Mouse (Mus musculus) activated CD4-positive, CD25-positive, alpha-beta regulatory T cell, adult 9 weeks (primary cell): Measurements from ENCODE around the gene Kctd11. TPM values are rescaled to one million over a fixed set of nuclear protein-coding genes. Genes with fewer than 3 reads are reported as not detected.

ENCODE experiments used
- polyA plus RNA-seq: library from polyadenylated mRNA; unstranded; fragments of 100-300 nt; shearing (Covaris generic); gene quantifications from one replicate; pipeline ENCODE4 v1.2.1, GENCODE M21; 2017

The Kctd11 gene
- polyA plus RNA-seq, result 2.1 TPM

DNA sequence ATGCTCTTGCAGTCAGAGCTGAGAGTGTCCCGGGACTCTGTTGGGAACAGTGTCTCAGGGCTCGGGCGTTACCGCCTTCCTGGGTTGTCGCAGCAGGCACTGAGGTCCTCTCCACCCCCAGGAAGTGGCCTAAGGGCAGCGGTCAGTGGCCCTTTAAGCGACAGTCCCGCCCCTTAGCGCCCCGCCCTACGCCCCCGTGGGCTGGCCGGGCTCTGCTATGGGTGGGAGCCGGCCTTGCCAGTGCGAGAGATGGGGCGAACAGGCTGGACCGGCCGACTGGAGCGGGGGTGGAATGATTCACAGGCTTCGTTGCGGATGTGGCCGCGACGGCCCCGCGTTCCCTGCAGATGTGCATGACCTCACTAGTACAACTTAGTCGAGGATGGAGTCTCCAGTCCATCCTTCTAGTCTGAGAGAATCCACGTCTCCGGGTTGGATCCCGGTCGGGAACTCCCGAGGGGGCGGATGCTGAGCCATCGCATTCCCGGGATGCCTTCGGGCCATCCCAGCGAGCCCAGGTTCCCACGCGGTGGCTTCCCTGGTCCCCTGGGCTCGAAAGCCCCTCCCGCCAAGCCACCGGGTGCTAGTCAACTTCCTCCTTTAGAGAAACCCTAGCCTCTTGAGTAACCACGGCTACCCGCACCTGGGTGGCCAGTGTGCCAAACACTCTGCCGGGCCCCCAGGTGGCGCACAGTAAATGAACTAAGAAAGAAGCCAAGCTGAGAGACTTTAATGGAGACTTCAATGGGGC, at the start of gene Kctd11:
Gene Kctd11, minus strand, starts transcription at position 554 of the 751 bp plus-strand sequence.

DNA sequence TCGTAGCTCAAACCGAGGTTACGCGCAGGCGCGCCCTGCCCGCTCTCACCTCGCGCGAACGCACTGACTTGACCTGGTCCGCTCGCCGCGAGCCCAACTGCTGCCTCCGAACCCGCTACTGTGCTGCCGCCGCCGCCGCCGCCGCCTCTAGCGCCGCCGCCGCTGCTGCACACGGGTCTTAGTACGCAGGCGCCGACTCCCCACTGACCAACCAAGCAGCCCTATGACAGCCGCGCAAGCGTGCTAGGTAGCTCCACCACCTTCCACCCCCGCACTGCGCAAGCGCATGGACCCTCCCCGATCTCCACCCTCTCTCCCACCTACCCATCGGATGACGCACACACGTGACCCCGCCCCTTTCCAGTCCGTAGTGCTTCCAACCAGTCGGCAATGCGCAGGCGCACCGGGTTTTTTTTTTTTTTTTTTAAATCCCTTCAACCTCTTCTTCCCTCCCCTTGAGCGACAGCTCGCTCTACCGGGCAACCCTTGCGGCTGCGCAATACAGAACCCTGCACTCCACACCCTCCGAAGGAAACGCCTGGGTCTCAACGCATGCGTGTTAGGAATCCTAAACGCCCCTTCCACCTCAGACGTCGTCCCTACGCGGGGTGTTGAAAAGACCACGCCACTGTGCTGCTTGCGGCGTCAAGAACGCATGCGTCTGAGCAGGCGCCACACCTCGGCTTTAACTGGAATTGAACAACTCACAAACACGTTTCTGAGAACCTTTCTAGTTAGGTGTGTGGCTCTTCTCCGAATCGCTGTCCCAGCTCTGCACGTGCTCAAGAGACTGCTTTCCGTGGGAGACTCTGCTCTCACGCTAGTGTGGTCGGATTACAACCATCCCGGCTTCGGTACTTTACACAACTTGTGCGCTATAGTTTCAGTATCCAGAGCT, 40.2 kb upstream of the Kctd11 start, which contains the start of gene Eif5a:
Gene Eif5a, minus strand, starts transcription at position 845 of the 898 bp plus-strand sequence.

DNA sequence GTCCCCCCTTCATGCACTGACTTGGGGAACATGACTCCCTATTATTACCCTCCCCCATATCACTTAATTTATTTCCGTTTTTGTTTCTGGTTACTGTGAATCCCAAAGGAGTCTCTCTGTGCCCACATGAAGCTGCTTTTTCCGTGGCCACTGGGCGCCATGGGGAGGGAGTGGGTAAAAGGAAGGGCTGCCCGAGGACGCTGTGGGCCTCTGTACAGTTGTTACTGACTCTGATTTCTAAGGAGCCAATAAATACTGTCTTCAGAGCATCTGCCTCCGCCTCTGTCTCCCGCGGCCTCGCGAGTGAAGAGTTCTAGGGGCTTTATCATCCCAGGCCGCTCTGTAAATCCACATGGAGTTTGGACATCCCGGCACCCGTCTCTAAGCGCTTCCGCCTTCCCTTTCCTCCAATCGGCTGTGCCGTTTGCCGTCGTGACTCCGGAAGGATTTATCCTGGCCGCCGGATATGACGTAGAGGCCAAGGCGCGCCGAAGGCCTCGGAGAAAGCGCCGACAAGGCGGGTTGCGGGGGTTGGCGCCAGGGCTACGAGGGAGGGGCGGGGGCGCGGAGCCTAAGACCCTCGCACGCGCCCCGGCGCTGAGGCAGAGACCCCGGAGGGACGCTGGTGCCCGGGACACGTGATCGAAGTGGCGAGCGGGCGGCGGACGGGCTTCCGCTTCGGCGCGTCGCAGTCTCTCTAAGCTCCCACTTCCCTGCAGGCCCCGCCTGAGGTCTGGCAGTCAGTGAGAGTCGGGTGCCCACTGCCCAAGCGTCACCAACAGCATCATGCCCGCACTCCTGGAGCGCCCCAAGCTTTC, 32.6 kb upstream of the Kctd11 start, which contains the start of gene Gps2:
Gene Gps2, plus strand, starts transcription at position 335 of the 818 bp plus-strand sequence.

DNA sequence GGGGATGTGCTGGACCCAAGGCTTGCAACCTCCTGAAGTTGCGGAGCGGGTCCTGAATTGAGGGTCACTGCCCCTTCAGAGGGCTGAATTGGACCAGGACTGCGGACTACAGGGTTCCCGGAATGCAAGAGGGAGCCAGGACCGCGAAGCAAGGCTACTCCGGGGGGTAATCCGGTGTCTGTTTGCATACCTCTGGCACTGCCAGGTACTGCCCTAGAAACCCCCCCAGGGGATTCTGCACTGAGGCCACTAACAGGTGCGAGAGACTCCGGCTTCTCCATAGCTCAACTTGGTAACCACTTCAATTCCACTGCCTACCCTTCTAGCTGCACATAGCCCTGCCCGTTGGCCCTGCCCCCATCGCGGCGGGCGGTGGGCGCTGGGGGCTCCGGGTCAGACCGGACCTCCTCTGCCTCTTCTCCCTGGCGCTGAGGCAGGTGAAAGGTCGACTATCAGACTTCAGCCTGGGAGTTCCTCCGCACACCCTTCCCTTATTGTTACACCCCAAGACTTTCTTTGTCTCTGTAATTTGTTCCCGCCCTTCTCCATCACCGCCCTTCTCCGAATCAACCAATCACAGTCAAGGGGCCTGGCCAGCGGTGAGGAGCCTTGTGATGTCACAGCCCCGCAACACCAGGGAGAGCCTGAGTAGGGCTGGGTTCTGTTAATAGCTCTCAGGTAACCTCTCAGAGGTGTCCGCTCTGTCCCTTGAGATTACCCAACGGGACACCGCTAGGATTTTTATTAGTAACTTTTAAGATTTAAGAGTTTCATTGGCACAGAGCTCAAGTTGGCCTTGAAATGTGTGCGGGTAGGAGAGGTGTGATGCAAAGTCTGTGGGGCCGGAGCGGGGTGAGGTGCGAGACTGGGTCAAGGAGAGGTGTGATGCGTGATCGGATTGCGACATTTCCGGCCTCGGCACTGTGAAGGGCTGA, 19.5 kb upstream of the Kctd11 start, which contains the start of the genes 2810408A11Rik and Neurl4:
Gene 2810408A11Rik, minus strand, starts transcription at position 517 of the 935 bp plus-strand sequence.
Gene Neurl4, plus strand, starts transcription at position 602 of the 935 bp plus-strand sequence.

DNA sequence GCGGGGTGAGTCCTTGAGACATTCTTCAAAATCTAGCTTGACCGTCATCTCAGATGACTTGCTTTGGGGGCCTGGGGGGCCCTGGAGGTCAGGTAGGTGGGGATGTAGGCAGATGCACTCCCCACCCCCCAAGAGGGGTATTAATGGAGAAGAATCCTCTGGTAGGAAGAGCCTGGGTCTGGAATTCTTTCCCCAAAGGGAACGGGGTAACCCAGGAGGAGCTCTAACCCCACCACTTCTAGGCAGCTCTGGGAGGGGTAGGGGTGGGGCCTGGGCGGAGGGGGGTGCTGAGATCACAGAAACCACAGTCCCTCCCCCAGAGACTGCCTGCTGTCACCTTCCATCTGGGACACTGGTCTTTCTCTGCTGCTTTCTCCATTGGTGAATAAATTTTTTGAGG, 14.1 kb upstream of the Kctd11 start, which contains the start of gene Acap1:
Gene Acap1, minus strand, starts transcription at position 249 of the 400 bp plus-strand sequence.

DNA sequence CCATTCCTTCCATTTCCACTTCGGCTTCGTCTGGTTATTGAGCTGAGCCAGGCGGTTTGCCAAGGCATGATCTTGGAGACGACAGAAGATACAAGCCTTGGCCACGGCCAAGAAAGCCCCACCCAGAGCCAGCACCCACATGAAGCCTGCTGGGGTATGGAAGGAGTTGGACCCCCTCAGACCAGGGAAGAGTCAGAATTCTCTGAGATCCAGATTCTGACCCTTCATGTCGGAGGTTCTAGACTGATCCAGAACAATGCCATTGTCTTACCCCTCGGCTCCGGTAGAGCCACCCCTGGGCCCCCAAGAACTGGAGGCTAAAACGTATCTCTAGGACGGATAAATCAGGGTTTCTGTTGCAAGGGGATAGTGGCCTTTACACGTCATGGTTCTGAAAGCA, 3.3 kb downstream of the Kctd11 start, which contains the start of gene Tmem95:
Gene Tmem95, minus strand, starts transcription at position 141 of the 400 bp plus-strand sequence.

DNA sequence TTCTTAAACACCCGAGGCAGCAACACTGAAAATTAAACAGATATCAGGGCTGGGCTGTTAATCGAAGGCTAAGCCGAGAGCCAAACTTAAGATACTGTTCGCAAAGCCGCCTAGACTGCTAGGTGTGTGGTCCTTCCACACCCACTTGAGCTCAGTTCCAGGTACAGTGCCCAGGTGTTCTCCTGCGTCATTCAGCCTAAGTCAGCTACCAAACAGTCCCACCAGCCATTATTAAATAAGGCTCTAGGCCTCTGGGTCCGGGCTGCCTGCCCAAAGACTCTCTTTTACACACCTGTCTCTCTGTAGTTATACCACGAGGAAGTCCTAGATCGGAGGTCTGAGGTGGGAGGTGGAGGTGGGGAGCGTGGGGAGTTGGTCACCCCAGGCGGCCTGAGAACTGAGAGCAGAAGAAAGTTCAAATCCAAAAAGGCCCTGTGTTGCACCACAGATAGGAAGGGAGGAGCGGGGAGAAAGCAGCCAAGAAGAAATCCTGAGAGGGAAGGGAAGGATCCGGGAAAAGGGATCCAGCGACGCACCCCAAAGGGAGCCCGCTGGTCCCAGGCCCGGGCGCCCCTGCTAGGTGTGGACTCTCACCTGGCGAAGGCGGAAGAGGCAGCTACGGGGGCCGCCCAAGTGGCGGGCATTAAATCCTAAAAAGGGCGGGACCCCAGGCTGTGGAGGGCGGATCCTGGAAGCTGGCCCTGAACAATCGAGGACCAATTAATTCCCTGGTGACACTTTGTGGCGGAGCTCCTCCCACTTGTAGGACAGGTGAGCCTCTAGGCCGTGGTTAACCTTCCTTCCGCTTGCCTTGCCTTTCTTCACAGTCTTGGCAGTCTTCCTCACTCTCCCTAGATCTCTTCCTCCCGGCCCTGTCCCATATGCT, 22.9 kb downstream of the Kctd11 start, which contains the start of gene Tnk1:
Gene Tnk1, minus strand, starts transcription at position 618 of the 886 bp plus-strand sequence.

DNA sequence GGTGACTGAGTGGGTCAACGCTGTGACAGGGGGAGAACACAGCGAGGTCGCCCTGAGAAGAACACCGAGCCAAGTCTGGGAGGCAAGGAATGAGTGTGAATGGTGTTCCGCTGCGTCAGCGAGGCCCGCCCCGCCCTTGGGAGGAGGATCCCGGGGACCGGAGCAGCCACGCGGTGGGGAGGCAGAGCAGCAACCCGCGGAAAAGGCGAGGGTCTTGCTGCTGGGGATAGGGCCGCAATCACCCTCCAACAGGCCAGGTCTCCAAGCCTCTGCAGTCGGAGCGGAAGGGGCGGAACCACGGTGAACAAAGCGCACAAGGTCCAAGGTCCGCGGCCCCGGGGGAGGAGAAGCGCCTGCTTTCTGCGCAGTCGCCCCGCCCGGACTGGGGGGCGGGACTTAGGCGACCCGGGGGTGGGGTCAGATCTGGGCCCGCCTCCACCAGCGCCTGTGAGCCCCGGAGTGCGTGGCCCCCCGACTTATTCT, 35.0 kb downstream of the Kctd11 start, which contains the start of gene Plscr3:
Gene Plscr3, plus strand, starts transcription at position 179 of the 483 bp plus-strand sequence.

DNA sequence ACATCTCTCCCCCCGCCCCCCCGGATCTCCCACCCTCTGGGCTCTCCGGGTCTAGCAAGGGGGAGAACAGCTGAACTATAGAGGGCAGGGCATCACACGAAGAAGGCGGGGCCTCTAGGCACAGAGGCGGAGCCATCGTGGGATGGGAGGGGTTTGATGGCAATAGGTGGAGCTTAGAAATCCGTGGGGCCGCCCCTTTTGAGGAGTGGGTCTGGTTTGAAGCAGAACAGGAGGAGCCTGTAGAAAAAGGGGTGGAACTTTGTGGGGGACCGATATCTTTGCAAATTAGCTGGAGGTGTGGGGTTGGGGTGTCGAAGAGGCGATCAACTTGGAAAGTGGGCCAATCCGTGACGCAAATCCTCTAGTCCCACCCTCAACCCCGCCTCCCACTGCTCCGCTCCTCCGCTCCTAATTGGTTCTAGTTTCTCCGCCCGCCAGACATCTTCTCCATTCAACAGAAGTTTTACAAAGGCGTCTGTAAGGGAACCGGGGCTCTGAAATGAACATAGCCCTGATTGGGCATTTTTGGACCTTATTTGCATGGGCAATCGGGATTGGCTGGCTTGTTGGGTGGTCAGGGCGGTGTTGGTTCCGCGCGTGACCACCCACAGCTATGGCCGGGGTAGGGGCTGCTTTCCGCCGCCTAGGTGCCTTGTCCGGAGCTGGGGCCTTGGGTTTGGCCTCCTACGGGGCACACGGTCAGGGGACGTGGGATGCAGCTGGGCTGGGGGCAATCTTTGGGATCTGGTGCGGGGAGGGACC, 43.1 kb downstream of the Kctd11 start, which contains the start of gene Tmem256:
Gene Tmem256, plus strand, starts transcription at position 563 of the 762 bp plus-strand sequence.

DNA sequence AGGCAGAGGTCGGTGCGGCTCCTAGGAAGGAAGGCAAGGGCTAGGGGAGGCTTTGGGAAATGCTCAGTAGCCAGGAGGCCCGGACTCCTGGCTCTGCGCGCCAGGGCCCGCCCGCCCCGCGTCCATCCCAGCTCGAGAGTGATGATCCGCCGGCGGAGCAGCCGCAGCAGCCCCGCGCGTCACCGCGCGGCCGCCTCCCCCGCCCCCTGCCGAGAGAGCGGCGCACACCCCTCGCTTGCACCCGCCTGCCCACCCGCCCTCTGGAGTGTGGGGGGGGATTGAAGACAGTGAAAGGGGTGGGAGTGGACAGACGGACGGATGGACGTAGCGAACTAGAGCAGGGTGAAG, 43.6 kb downstream of the Kctd11 start, which contains the start of gene Nlgn2:
Gene Nlgn2, minus strand, starts transcription at position 181 of the 348 bp plus-strand sequence.

Other genes starting within 250 kb of the Kctd11 start
- gene Fxr2, start 248.4 kb downstream of the Kctd11 start, polyA plus RNA-seq, result 8.7 TPM
- gene Sox15, start 226.1 kb downstream of the Kctd11 start, polyA plus RNA-seq, result not detected
- gene Mpdu1, start 218.8 kb downstream of the Kctd11 start, polyA plus RNA-seq, result 54.7 TPM
- 10.0 TPM for gene Cd68, start 215.3 kb downstream of the Kctd11 start, polyA plus RNA-seq
- gene Eif4a1, start 209.0 kb downstream of the Kctd11 start, polyA plus RNA-seq, result 587 TPM
- 41.0 TPM for gene Senp3, start 199.3 kb downstream of the Kctd11 start, polyA plus RNA-seq
- gene Tnfsf13, start 195.6 kb downstream of the Kctd11 start, polyA plus RNA-seq, result not detected
- gene Tnfsf12, start 185.6 kb downstream of the Kctd11 start, polyA plus RNA-seq, result not detected
- gene Tnfsfm13, start 185.3 kb downstream of the Kctd11 start, polyA plus RNA-seq, result not detected
- gene Polr2a, start 122.8 kb downstream of the Kctd11 start, polyA plus RNA-seq, result 59.9 TPM
- gene Slc35g3, start 119.4 kb downstream of the Kctd11 start, polyA plus RNA-seq, result not detected
- 4.5 TPM for gene Zbtb4, start 115.5 kb downstream of the Kctd11 start, polyA plus RNA-seq
- 4.8 TPM for gene Chrnb1, start 85.5 kb downstream of the Kctd11 start, polyA plus RNA-seq
- not detected for gene Fgf11, start 79.5 kb downstream of the Kctd11 start, polyA plus RNA-seq
- gene Tmem102, start 75.8 kb downstream of the Kctd11 start, polyA plus RNA-seq, result not detected
- gene Gm39566, start 66.1 kb downstream of the Kctd11 start, polyA plus RNA-seq, result not detected
- not detected for gene Spem2, start 62.9 kb downstream of the Kctd11 start, polyA plus RNA-seq
- gene Spem1, start 59.2 kb downstream of the Kctd11 start, polyA plus RNA-seq, result not detected
- gene Nlgn2, start 43.6 kb downstream of the Kctd11 start, polyA plus RNA-seq, result 0.56 TPM
- gene Tmem256, start 42.9 kb downstream of the Kctd11 start, polyA plus RNA-seq, result 125 TPM
- gene Plscr3, start 35.0 kb downstream of the Kctd11 start, polyA plus RNA-seq, result 23.8 TPM
- not detected for gene Tnk1, start 22.7 kb downstream of the Kctd11 start, polyA plus RNA-seq
- not detected for gene Tmem95, start 3.4 kb downstream of the Kctd11 start, polyA plus RNA-seq
- 613 TPM for gene Acap1, start 14.1 kb upstream of the Kctd11 start, polyA plus RNA-seq
- 2.8 TPM for gene 2810408A11Rik, start 19.6 kb upstream of the Kctd11 start, polyA plus RNA-seq
- gene Neurl4, start 19.7 kb upstream of the Kctd11 start, polyA plus RNA-seq, result 3.6 TPM
- 135 TPM for gene Gps2, start 32.5 kb upstream of the Kctd11 start, polyA plus RNA-seq
- gene Eif5a, start 40.6 kb upstream of the Kctd11 start, polyA plus RNA-seq, result 1,138 TPM
- gene Ybx2, start 54.4 kb upstream of the Kctd11 start, polyA plus RNA-seq, result not detected
- 0.31 TPM for gene Slc2a4, start 66.8 kb upstream of the Kctd11 start, polyA plus RNA-seq
- not detected for gene Cldn7, start 83.4 kb upstream of the Kctd11 start, polyA plus RNA-seq
- 30.2 TPM for gene Ctdnep1, start 99.8 kb upstream of the Kctd11 start, polyA plus RNA-seq
- gene Elp5, start 101.1 kb upstream of the Kctd11 start, polyA plus RNA-seq, result 70.4 TPM
- gene Gabarap, start 109.7 kb upstream of the Kctd11 start, polyA plus RNA-seq, result 493 TPM
- gene Phf23, start 114.4 kb upstream of the Kctd11 start, polyA plus RNA-seq, result 114 TPM
- gene Dvl2, start 119.2 kb upstream of the Kctd11 start, polyA plus RNA-seq, result 19.7 TPM
- 120 TPM for gene Acadvl, start 134.0 kb upstream of the Kctd11 start, polyA plus RNA-seq
- 9.4 TPM for gene Dlg4, start 135.5 kb upstream of the Kctd11 start, polyA plus RNA-seq
- gene Asgr1, start 172.7 kb upstream of the Kctd11 start, polyA plus RNA-seq, result not detected
- not detected for gene Asgr2, start 211.2 kb upstream of the Kctd11 start, polyA plus RNA-seq
- gene Mgl2, start 248.9 kb upstream of the Kctd11 start, polyA plus RNA-seq, result not detected